Mouse (Mus musculus): Measurements from ENCODE around the gene Canx.

- no peak for TF ChIP-seq MYOG (IDR thresholded peaks at IDR 0.05; ENCODE audit: control insufficient read depth in 1 of 3, insufficient read depth in 1 of 3, insufficient read length in 2 of 3, low read depth in 2 of 3)
- TF ChIP-seq POLR2AphosphoS2 (IDR thresholded peaks at IDR 0.05; ENCODE audit: insufficient read length, low read depth), result no peak
- TF ChIP-seq MAX (IDR thresholded peaks at IDR 0.05; ENCODE audit: low read depth), result no peak
- no peak for TF ChIP-seq POLR2A (IDR thresholded peaks at IDR 0.05; ENCODE audit: insufficient read length, low read depth)
- TF ChIP-seq MYOD1 (IDR thresholded peaks at IDR 0.05; ENCODE audit: control insufficient read depth in 1 of 3, insufficient read length in 2 of 3, low read depth in 2 of 3), result no peak
- TF ChIP-seq USF1 (IDR thresholded peaks at IDR 0.05; ENCODE audit: low read depth), result no peak
- TF ChIP-seq CEBPB (IDR thresholded peaks at IDR 0.05; ENCODE audit: insufficient read depth, poor library complexity, severe bottlenecking), result no peak
- no peak for TF ChIP-seq REST (IDR thresholded peaks at IDR 0.05; ENCODE audit: insufficient read depth, insufficient read length)
- no peak for TF ChIP-seq SRF (IDR thresholded peaks at IDR 0.05; ENCODE audit: control insufficient read depth, insufficient read length, low read depth)
- no peak for TF ChIP-seq E2F4 (IDR thresholded peaks at IDR 0.05; ENCODE audit: insufficient read depth)
- no peak for TF ChIP-seq TCF12 (IDR thresholded peaks at IDR 0.05; ENCODE audit: insufficient read depth, poor library complexity, severe bottlenecking)
- TF ChIP-seq TCF3 (IDR thresholded peaks at IDR 0.05; ENCODE audit: insufficient read length, low read depth), result no peak
Measured at GRCm38 (mm10) chr11:50346256-50347032, 21.0 kb upstream of the Canx start.
